Mouse (Mus musculus) stomach, embryonic 16.5 days (tissue): ENCODE results near the gene Tmem108. TPM values are rescaled to one million over a fixed set of nuclear protein-coding genes. Genes with fewer than 3 reads are reported as not detected.

ENCODE experiments used
- ATAC-seq: fragments of 200-750 bp; cut with Nextera tagmentation; 2 replicates; pipeline ENCODE4 v1.8.0; 2017; ENCODE audit warnings: moderate number of reproducible peaks, moderate TSS enrichment; ENCODE audit not compliant: insufficient read depth, low FRiP score
- H3K27ac ChIP-seq: fragments of 300-500 bp; sonication (generic); 2 replicates; pipeline ENCODE4 v1.5.1; 2014; ENCODE audit warnings: low read length
- H3K27me3 ChIP-seq: fragments of 300-500 bp; sonication (generic); 2 replicates; pipeline ENCODE4 v1.6.1; 2014; ENCODE audit warnings: low read length, control low read depth, mixed read lengths; ENCODE audit not compliant: control insufficient read depth, insufficient read depth
- H3K36me3 ChIP-seq: fragments of 300-500 bp; sonication (generic); 2 replicates; pipeline ENCODE4 v1.6.1; 2014; ENCODE audit warnings: low read length; ENCODE audit not compliant: control insufficient read depth, insufficient read depth
- H3K4me1 ChIP-seq: fragments of 300-500 bp; sonication (generic); 2 replicates; pipeline ENCODE4 v1.6.1; 2014; ENCODE audit warnings: low read length, control low read depth, mixed read lengths; ENCODE audit not compliant: control insufficient read depth, insufficient read depth
- H3K4me2 ChIP-seq: fragments of 300-500 bp; sonication (generic); 2 replicates; pipeline ENCODE4 v1.6.1; 2014; ENCODE audit warnings: low read depth, low read length, mixed read lengths
- H3K4me3 ChIP-seq: fragments of 300-500 bp; sonication (generic); replicated peaks from 2 replicates; pipeline ENCODE4 v1.5.1; 2014; ENCODE audit warnings: mild to moderate bottlenecking, low read length
- H3K9ac ChIP-seq: fragments of 300-500 bp; sonication (generic); 2 replicates; pipeline ENCODE4 v1.6.1; 2014; ENCODE audit warnings: low read length
- H3K9me3 ChIP-seq: fragments of 300-500 bp; sonication (generic); replicated peaks from 2 replicates; pipeline ENCODE4 v1.6.1; 2016; ENCODE audit warnings: low read length, control low read depth; ENCODE audit not compliant: control insufficient read depth
- WGBS: fragments of 180-500 bp; shearing (Covaris S2); extraction: QIAGEN DNeasy Blood & Tissue Kit; methylation state at CpG from one replicate; pipeline ENCODE4 v1.1.7; 2014; 5-methylcytosine and 5-hydroxymethylcytosine counted together
- polyA plus RNA-seq: library from polyadenylated mRNA; unstranded; fragments of >200 nt; fragmentation: Nextera tagmentation; extraction: Ambion mirVana; gene quantifications from 2 replicates; pipeline ENCODE4 v1.2.1, GENCODE M21; 2015

The Tmem108 gene
- polyA plus RNA-seq, 1 experiment from 2014 or later, result 10.3 TPM

DNA sequence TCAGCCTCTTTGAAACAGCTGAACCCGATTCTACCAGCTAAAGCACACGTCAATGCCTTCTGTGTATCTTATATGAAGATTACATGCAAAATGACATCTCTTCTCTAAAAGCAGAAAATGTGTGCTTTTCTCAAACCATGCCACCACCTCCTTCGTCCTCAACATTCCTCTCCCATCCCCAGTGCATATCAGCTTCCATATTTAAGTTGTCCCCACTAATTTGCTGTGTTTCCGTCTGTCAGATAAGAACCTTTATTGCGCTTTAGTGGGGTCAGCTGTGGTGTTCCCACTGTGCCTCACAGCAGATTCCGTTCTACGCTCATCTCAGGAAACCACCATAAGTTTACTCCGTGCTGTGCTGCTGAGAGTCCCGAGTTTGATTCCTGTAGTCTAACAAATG is 1.8 kb downstream of the Tmem108 start:
- 52% methylated on average over 9 of the region's 9 CpGs for WGBS
- Histone ChIP-seq H3K9ac (no peak overlapping the region), H3K4me2 (no peak overlapping the region), H3K4me1 (no peaks in the 10 kb centered on the region), H3K36me3 (no peaks in the 10 kb centered on the region), H3K27ac (no peak overlapping the region), H3K4me3 (no peak overlapping the region), H3K9me3 (no peaks in the 10 kb centered on the region), H3K27me3 (peaks cover 25% of the 10 kb centered on the region)
- no peak for ATAC-seq

DNA sequence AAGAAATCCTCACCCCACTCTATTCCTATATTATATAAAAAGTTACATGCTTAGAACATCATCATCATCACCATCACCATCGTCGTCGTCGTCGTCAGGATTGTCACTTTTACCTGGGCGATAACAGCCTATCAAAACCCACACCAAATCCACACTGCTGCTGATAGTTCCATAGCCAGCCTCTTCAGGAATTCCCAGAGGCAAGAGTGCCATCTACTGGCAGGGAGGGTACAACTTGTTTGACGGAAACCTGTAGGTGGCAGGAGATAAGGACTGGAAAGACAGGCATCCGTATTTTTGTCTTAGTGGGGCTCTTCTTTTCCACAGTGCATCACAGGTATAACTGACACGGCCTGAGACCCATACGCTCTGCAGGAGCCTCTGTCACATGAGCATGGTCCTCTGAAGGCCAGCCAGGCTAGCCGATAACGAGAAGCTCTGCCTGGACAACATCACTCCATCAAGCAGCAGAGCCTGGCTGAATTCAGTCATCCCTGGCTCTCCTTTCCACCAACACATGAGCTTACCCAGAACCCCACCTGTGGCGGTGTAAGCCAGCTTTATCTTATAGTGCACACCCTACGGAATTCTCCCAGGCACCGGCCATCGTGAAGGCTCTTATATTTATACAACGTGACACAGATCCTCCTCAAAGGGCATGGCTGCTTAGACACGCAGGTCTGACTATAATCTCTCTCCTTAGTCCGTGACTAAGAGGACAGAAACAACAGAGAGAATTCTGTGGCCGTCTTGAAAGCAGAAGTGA is 2.5 kb downstream of the Tmem108 start:
- Histone ChIP-seq H3K27me3 (peaks cover 25% of the 10 kb centered on the region), H3K9ac (no peak overlapping the region), H3K4me2 (no peak overlapping the region), H3K9me3 (no peaks in the 10 kb centered on the region), H3K36me3 (no peaks in the 10 kb centered on the region), H3K4me3 (no peak overlapping the region), H3K4me1 (no peaks in the 10 kb centered on the region), H3K27ac (no peak overlapping the region)
- WGBS, result 10% methylated on average over 20 of the region's 20 CpGs
- no peak for ATAC-seq

DNA sequence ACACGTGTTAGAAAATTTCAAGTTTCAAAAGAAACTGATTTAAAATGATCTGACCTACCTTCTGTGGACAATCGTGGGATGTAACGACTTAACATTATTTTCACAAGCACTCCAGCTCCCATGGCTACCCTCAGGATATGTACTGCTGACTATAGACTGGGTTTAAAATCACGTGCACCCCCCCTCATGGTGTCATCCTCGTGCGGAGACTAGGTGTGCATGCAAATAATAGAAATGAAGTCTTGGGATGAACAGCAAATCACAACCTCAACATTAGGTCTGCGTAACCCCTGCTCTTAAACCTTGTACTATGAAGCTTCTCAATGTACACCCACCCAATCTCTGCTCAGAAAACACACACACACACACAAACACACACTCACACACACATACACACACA is 3.4 kb downstream of the Tmem108 start:
- Histone ChIP-seq H3K27me3 (peaks cover 25% of the 10 kb centered on the region), H3K4me1 (no peaks in the 10 kb centered on the region), H3K9me3 (no peaks in the 10 kb centered on the region), H3K9ac (no peak overlapping the region), H3K4me2 (no peak overlapping the region), H3K36me3 (no peaks in the 10 kb centered on the region), H3K27ac (no peak overlapping the region), H3K4me3 (no peak overlapping the region)
- 80% methylated on average over 7 of the region's 7 CpGs for WGBS
- ATAC-seq, result no peak

DNA sequence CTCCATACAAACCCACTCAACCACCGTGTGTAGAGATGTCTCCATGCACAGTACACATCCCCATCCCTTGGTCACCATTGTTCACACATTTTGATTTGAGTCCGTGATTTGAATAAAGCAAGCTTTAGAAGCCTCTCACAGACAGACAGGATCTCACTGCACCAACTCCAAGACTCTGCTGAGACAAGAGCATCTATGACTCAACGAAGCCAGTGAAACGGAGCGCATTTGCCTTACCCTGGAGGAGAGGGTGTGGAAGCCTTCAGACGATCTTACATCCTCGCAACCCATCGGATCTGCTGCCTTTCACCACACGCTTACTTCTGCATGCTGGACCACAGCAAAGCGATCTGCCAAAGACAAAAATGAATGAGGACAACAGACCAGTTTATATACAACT is 9.0 kb downstream of the Tmem108 start:
- 90% methylated on average over 10 of the region's 10 CpGs for WGBS
- Histone ChIP-seq H3K36me3 (no peaks in the 10 kb centered on the region), H3K9ac (no peak overlapping the region), H3K9me3 (no peaks in the 10 kb centered on the region), H3K4me2 (no peak overlapping the region), H3K27me3 (no peaks in the 10 kb centered on the region), H3K27ac (no peak overlapping the region), H3K4me3 (no peak overlapping the region), H3K4me1 (no peaks in the 10 kb centered on the region)
- ATAC-seq, result no peak

DNA sequence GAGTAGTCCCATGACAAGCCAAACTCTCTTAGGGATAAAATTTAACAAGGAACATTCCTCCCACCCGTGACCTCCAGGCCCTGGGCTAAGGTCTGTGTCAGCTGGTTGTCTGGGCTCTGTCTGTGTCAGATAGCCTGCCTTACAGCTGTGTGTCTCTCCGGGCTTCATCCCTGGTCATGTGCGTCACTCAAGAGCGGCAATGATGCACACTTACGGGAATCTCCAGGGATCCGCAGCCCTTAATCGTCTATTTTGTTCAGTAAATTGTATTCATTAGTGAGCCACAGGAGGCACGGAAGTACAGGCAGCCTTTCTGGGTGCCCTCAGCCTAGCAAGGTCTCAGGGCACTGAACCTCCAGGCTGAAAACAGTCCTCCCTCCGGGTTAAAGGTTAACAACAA is 10.1 kb downstream of the Tmem108 start:
- H3K36me3 ChIP-seq, result no peaks in the 10 kb centered on the region
- H3K4me1 ChIP-seq, result no peaks in the 10 kb centered on the region
- no peak overlapping the region for H3K4me3 ChIP-seq
- no peaks in the 10 kb centered on the region for H3K27me3 ChIP-seq
- H3K9me3 ChIP-seq, result no peaks in the 10 kb centered on the region
- H3K27ac ChIP-seq, result no peak overlapping the region
- H3K4me2 ChIP-seq, result no peak overlapping the region
- H3K9ac ChIP-seq, result no peak overlapping the region
- ATAC-seq, result no peak
- WGBS, result 75% methylated on average over 9 of the region's 9 CpGs

DNA sequence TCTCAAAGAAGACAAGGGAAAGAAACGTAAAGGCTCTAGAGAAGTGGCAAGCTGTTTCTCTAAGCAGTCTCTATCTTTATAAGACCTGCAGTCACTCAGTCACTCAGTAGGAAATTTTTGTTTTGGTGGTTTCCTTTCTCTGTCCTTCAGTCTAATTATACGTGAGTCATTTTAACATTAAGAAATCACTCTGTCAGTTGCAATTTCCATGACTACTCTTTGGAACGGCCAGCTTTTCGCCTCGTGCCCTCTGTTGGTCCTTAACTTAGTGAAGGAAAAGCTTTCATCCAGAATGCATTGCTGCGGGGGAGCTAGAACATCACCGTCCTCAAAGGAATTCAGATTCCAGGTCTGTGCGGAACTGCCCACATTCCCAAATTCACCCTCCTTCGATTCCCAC is 11.1 kb downstream of the Tmem108 start:
- H3K4me3 ChIP-seq, result no peak overlapping the region
- no peak overlapping the region for H3K4me2 ChIP-seq
- H3K4me1 ChIP-seq, result no peaks in the 10 kb centered on the region
- ATAC-seq, result no peak
- no peak overlapping the region for H3K27ac ChIP-seq
- no peaks in the 10 kb centered on the region for H3K9me3 ChIP-seq
- H3K27me3 ChIP-seq, result no peaks in the 10 kb centered on the region
- 82% methylated on average over 9 of the region's 9 CpGs for WGBS
- no peaks in the 10 kb centered on the region for H3K36me3 ChIP-seq
- H3K9ac ChIP-seq, result no peak overlapping the region

DNA sequence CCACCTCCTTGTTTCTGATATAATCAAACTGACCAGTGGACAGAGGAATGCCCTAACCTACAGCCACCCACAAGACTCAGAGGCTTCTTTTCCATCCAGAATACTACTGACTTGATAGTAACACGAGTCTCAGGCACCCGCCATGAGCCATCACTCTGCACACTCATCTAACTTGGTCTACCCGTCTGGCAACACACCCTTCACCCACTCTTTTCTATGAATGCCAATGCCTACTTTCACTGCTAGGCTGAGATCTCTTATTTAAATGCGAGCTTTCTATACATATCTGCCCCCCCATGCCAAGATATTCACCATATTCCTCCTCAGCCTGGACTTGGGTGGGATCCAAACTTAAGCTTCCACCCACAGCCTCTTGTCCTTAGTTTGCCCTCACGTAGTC is 15.0 kb downstream of the Tmem108 start:
- Histone ChIP-seq H3K27me3 (no peaks in the 10 kb centered on the region), H3K27ac (no peak overlapping the region), H3K9ac (no peak overlapping the region), H3K36me3 (no peaks in the 10 kb centered on the region), H3K4me2 (no peak overlapping the region), H3K4me3 (no peak overlapping the region), H3K4me1 (no peaks in the 10 kb centered on the region), H3K9me3 (no peaks in the 10 kb centered on the region)
- no peak for ATAC-seq
- 87% methylated on average over 5 of the region's 5 CpGs for WGBS

DNA sequence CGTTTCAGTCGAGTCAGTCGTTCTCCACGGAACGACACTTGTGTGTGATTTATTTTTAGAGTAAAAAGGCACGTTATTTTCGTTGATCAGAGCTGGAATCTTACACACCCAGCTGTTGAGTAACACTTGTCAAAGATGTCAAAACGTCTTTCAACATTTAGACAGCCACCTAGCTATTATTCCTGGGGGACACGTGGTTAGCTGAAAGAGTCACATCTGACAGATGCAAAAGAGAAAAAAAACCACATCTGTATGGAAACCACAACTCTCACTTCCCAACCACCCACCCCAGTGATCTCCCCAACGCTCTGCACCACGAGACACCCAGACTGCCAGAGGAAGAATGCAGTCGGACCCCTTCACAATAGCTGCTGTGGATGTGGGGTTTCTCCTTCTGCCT is 21.5 kb downstream of the Tmem108 start:
- WGBS, result 54% methylated on average over 12 of the region's 12 CpGs
- H3K36me3 ChIP-seq, result no peaks in the 10 kb centered on the region
- no peaks in the 10 kb centered on the region for H3K27me3 ChIP-seq
- no peaks in the 10 kb centered on the region for H3K4me1 ChIP-seq
- no peak overlapping the region for H3K4me3 ChIP-seq
- no peak for ATAC-seq
- no peaks in the 10 kb centered on the region for H3K9me3 ChIP-seq
- no peak overlapping the region for H3K9ac ChIP-seq
- no peak overlapping the region for H3K4me2 ChIP-seq
- H3K27ac ChIP-seq, result no peak overlapping the region

DNA sequence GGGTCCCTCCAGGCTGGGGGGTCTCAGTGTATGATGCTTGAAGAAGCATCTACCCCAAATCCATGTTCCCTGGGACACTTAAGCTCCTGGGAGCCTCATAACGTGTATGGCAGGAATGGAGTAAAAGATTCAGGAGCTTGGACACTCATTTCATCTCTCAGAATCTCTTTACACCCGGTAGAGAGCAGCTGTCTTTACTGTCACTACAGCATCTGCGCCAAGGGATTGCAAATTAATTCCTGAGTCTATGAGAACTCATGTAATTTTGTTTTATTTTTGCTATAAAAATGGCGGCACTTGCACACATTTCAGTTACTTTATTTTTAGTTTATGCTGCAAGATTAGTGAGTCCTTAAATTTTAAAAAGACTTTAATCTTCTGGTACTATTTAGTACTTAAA is 22.6 kb downstream of the Tmem108 start:
- Histone ChIP-seq H3K36me3 (no peaks in the 10 kb centered on the region), H3K27ac (no peak overlapping the region), H3K9me3 (no peaks in the 10 kb centered on the region), H3K4me2 (no peak overlapping the region), H3K9ac (no peak overlapping the region), H3K4me3 (no peak overlapping the region), H3K4me1 (no peaks in the 10 kb centered on the region), H3K27me3 (no peaks in the 10 kb centered on the region)
- 87% methylated on average over 4 of the region's 4 CpGs for WGBS
- no peak for ATAC-seq
